Mouse (Mus musculus): ENCODE measurements around the gene Arih2. TPM values are rescaled to one million over a fixed set of nuclear protein-coding genes. Genes with fewer than 3 reads are reported as not detected.
"Not testable (repeated sequence)": the region's sequence is repeated elsewhere in the genome, so short reads cannot be mapped to it uniquely, and the experiment has no call there.

Gene Arih2
- polyA plus RNA-seq, 1 experiment from 2014 or later, result 57.2 TPM

DNA sequence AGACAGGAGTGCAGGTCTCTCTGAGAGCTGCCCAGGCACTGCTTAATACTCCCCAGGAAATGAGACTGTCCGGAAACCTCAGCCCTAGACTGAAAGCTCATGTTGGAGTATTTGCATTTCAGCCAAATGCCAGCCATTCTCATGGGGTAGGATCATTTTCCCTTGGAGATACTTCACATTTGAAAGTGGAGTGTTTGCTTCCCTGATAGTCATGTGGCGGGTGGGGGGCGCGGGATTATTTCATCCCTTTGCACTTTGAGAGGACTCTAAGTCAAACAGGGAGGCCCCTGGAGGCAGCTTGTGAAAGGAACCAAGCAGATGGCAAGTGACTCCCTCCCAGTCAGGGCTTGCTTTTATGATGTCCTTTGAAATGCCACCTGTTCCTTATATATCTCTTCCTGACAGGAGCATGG, 37.3 kb upstream of the Arih2 start:
- peaks cover 25% of the 10 kb centered on the region for H3K4me1 ChIP-seq
- no peaks in the 10 kb centered on the region for H3K27me3 ChIP-seq (replicated peaks)
- H3K4me3 ChIP-seq, result no peak overlapping the region
- no peaks in the 10 kb centered on the region for H3K9me3 ChIP-seq
- no peak overlapping the region for H3K4me2 ChIP-seq (replicated peaks)
- peaks cover 15% of the 10 kb centered on the region for H3K36me3 ChIP-seq
- no peak overlapping the region for H3K27ac ChIP-seq
- 0 out of 2 replicates have a peak overlapping the region, but pooled peaks have one; percentile 2 for H3K9ac ChIP-seq
- 2% methylated on average over 4 of the region's 4 CpGs for WGBS
- peak; percentile 51; the same call in 1 of the 2 replicates for ATAC-seq (ENCODE audit: low FRiP score, low read depth)

DNA sequence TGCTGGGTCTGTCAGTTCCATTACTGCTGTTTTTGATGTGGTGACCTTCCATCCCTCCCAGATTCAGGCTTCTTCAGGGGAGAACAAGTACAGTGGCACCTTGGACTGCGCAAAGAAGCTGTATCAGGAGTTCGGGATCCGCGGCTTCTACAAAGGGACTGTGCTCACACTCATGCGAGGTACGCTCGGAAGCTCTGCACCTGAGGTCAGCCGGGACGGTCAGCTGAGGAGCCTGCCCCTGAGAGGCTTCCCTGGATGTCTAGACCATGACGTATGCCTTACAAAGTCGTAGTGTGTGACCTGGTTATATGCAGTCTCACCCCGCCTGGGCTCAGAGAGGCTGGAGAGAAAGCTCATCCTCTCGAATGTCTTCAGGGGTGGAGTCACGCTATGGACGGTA, 30.8 kb upstream of the Arih2 start:
- WGBS, result 93% methylated on average over 15 of the region's 15 CpGs
- peaks cover 49% of the 10 kb centered on the region for H3K36me3 ChIP-seq

DNA sequence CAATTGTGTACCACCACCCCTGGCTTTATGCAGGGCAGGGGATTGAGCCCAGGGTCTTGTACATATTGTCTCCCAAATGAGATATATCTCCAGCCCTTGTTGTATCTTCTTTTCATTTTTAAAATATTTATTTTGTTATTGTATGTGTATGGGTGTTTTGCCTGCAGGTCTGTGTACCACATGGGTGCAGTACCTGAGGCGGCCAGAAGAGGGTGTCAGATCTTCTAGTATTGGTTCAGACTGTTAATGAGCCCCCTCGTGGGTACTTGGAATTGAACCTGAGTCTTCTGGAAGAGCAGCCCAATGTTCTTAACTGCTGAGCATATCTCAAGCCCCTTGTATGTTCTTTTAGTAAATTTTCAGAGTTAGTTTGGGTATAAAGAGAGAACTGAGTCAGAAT, 24.0 kb upstream of the Arih2 start:
- no peak overlapping the region for H3K27ac ChIP-seq
- peaks cover 39% of the 10 kb centered on the region for H3K36me3 ChIP-seq
- H3K9ac ChIP-seq, result no peak overlapping the region
- H3K27me3 ChIP-seq (replicated peaks), result no peaks in the 10 kb centered on the region
- no peak overlapping the region for H3K4me2 ChIP-seq (replicated peaks)
- no peak overlapping the region for H3K4me3 ChIP-seq
- 40% methylated on average over 2 of the region's 2 CpGs for WGBS
- no peak for ATAC-seq (ENCODE audit: low FRiP score, low read depth)
- H3K9me3 ChIP-seq, result no peaks in the 10 kb centered on the region
- no peaks in the 10 kb centered on the region for H3K4me1 ChIP-seq

More for the DNA sequence above, 30.8 kb upstream of the Arih2 start:
- Histone ChIP-seq H3K27ac (no peak overlapping the region), H3K4me2 (replicated peaks) (no peak overlapping the region), H3K4me1 (no peaks in the 10 kb centered on the region), H3K4me3 (no peak overlapping the region), H3K27me3 (replicated peaks) (no peaks in the 10 kb centered on the region), H3K9ac (no peak overlapping the region), H3K9me3 (no peaks in the 10 kb centered on the region)
- no peak for ATAC-seq (ENCODE audit: low FRiP score, low read depth)

DNA sequence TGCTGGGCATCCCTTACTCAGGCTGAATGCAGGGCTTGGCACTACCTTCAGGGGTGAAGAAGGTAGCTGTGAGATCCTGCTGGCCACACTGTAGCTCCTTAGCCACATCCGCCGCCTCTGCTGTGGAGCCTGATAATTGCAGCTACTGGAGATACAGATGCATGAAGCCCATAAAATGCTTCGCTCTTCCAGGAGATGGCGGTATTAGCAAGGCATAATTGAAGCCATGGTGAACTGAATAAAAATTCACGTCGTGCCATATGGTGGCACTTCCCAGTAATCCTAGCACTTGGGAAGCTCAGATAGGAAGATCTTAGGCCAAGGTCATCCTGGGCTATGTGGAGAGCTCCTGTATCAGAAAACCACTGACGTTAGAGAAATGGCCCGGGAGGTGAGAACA, 20.7 kb upstream of the Arih2 start:
- Histone ChIP-seq H3K4me3 (no peak overlapping the region), H3K9me3 (no peaks in the 10 kb centered on the region), H3K36me3 (peaks cover 33% of the 10 kb centered on the region), H3K4me2 (replicated peaks) (no peak overlapping the region), H3K27me3 (replicated peaks) (no peaks in the 10 kb centered on the region), H3K4me1 (no peaks in the 10 kb centered on the region), H3K27ac (no peak overlapping the region), H3K9ac (no peak overlapping the region)
- no peak for ATAC-seq (ENCODE audit: low FRiP score, low read depth)
- 61% methylated on average over 8 of the region's 8 CpGs for WGBS

DNA sequence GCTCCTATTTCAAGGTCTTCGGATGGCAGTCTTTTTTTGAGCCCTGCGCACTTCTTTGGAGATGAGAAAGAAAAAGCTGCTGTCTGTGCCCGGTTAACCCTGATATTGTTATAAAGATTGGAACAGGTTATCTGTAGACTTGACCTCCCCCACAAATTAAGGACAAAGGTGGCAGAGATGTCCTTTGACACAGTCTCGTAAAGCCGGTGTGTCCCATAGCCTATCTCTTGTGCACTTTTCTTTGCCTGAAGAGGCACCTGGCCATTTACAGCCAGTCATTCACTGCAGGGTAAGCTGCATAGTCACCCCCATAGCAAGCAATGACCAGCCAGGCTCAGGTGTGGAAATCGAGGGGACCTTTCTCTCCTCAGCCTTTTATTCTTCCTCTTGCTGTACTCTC, 13.5 kb upstream of the Arih2 start:
- Histone ChIP-seq H3K4me1 (peaks cover 10% of the 10 kb centered on the region), H3K9me3 (no peaks in the 10 kb centered on the region), H3K27ac (no peak overlapping the region), H3K4me3 (peak overlapping the region; percentile 71), H3K9ac (no peak overlapping the region), H3K27me3 (replicated peaks) (no peaks in the 10 kb centered on the region), H3K4me2 (replicated peaks) (peak overlapping the region; percentile 79), H3K36me3 (peaks cover 3% of the 10 kb centered on the region; the same call in 1 of the 2 replicates)
- no peak for ATAC-seq (ENCODE audit: low FRiP score, low read depth)
- WGBS, result 55% methylated on average over 6 of the region's 6 CpGs

DNA sequence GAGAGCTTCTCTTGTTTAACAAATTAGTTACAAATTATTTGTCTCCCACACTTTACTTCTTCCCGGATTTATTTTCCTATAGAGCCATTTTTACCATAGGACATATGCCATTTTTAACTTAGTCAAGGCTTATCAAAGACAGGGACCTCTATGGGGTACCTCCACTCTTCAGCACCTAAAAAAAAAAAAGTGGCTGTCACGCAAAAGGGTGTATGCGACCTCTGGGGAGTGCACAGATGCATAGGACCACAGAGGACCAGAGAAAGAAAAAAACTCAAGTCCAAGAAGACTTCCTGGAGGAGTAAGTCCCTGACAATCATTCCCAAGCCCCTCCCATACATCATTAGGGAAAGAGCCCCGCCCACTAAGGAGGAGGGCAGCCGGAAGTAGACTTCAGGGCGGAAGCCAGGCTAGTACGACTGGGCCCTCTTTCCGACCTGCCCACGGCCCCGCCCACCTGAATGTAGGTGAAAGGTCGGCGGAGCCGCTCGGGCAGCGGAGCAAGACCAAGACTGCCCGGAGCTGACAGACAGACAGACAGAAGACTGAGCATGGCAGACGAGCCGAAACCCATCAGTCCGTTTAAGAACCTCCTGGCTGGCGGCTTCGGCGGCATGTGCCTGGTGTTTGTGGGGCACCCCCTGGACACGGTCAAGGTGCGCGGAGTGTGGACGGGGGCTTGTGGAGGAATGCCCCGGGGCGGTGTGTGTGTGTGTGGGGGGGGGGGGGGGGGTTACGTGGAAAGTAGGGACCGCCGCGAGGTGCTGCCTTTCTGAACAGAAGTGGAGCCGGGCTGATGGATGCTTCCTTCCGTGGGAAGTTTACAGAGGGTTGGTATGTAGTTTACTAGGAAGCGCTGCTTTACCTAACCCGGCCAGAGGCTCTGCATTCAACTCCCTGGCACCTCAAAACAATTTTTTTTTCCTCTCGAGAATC, 12.8 kb upstream of the Arih2 start, which contains the start of gene Slc25a20:
Gene Slc25a20 (plus strand): TSS at position 412 of the 936 bp plus-strand sequence.
- 3% methylated on average over 37 of the region's 37 CpGs for WGBS

DNA sequence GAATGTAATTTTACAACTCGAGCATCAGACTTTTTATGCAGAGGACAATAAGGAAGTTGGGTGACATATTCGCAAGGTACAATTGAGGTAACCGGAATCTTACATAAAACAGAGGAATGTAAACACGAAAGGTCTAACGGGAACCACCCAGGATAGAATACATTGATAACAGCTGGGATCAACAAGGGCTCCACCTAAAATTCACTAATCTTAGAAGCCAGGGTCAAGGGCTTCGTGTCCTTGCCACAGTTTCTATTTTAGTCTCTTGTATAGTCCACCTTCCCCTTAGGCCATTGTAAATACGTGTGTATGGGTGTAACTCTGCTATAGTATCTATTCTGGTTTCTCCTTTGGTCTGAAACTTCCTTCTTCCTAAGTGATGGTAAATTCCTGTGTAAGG, 6.7 kb upstream of the Arih2 start:
- not testable (repeated sequence) for H3K4me2 ChIP-seq (replicated peaks); ATAC-seq (ENCODE audit: low FRiP score, low read depth); H3K9me3 ChIP-seq; H3K4me1 ChIP-seq; H3K4me3 ChIP-seq; H3K9ac ChIP-seq; H3K27me3 ChIP-seq (replicated peaks); H3K27ac ChIP-seq; H3K36me3 ChIP-seq
- WGBS, result 90% methylated on average over 7 of the region's 7 CpGs

More for the DNA sequence above, 12.8 kb upstream of the Arih2 start, which contains the start of gene Slc25a20:
- H3K36me3 ChIP-seq, result no peaks in the 10 kb centered on the region
- no peaks in the 10 kb centered on the region for H3K9me3 ChIP-seq
- H3K27ac ChIP-seq, result no peak within 1 kb of the TSS
- peak within 1 kb of the TSS; percentile 71 for H3K4me3 ChIP-seq
- peak within 1 kb of the TSS; percentile 79 for H3K4me2 ChIP-seq (replicated peaks)
- peaks cover 10% of the 10 kb centered on the region for H3K4me1 ChIP-seq
- no peaks in the 10 kb centered on the region for H3K27me3 ChIP-seq (replicated peaks)
- H3K9ac ChIP-seq, result peak within 1 kb of the TSS; percentile 67
- ATAC-seq (ENCODE audit: low FRiP score, low read depth), result peak; percentile 82

DNA sequence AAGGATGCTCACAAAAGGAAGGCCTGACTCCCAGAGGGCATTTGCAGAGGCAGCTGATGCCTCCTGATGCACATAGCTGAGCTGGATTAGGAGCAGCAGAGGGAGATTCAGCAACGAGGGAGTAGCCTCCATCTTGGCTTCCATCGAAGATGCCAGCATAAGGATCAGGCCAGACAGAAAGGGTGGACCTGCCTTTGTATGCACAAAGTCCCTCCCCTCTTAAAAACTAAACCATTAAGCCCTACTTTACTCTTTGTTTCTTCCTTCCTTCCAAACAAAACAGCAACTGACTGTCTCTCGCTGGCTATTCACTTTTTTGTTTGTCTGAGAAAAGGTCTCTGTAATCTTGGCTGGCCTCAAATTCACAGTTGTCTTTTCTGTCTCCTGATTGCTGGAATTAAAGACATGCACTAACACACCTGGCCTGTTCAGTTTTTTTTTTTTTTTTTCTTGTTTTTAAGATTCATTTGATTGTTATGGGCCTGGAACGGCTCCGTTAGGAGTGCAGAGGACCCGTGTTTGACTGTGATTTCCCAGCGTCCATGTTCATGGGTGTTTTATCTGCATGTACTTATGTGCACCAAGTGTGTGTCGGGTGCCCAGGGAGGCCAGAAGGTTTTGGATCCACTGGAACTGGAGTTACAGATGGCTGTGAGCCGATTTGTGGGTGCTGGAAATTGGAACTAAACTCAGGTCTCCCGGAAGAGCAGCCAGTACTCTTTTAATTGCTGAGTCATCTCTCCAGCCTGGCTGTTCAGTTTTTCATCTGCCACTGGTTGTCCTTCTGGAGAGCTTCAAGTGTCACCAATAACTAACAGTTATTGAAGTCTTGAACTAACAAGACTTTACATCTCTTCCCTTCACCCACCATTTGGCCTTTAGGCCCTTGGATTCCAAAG, 5.6 kb upstream of the Arih2 start:
- no peak overlapping the region for H3K27ac ChIP-seq
- no peak for ATAC-seq (ENCODE audit: low FRiP score, low read depth)
- H3K27me3 ChIP-seq (replicated peaks), result no peaks in the 10 kb centered on the region
- no peaks in the 10 kb centered on the region for H3K36me3 ChIP-seq
- H3K4me2 ChIP-seq (replicated peaks), result no peak overlapping the region
- H3K4me1 ChIP-seq, result peaks cover 4% of the 10 kb centered on the region
- H3K9me3 ChIP-seq, result no peaks in the 10 kb centered on the region
- H3K4me3 ChIP-seq, result no peak overlapping the region
- H3K9ac ChIP-seq, result no peak overlapping the region
- WGBS, result 82% methylated on average over 10 of the region's 10 CpGs

DNA sequence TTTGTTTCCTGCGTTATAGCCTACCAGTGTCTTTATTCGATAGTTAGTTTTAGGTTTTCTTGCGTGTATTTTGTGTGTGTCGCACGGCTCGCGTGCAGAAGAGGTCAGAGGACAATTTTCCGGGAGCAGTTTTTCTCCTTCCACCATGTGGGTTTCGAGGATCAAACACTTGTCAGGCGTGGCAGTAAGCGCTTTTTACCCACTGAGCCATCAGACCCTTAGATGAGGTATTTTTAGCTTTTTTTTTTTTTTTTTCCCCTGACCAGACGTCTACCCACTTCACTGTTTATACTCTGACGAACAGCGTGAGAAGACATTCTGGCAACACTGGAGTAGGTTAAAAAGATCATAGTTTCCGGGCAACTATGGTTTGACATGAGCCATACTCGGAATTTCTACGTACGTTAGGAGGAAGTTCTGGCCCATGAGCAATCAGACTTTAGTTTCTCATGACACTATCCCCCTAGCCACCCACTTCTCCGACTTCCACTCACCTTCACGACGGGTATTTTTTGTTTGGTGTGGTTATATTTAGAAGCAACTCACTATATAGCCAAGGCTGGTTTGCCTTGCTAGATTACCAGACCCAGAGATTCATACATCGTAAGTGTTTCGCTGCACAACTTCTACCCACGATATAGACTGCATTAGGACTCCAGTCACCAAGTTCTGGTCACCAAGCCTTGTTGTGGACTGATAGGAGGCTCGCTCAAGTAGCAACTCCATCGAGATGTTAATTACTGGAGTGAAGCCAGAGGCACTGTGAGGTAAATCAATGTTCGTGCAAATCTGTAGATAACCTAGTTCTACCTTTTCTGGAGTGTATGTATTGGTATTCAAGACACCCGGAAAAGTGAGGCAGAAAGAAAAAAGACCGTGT, 615 bp upstream of the Arih2 start:
- Histone ChIP-seq H3K4me1 (peaks cover 19% of the 10 kb centered on the region), H3K27me3 (replicated peaks) (no peaks in the 10 kb centered on the region), H3K4me2 (replicated peaks) (peak overlapping the region; percentile 76), H3K9ac (peak overlapping the region; percentile 92), H3K4me3 (peak overlapping the region; percentile 99), H3K9me3 (no peaks in the 10 kb centered on the region), H3K27ac (no peak overlapping the region), H3K36me3 (no peaks in the 10 kb centered on the region)
- WGBS, result 34% methylated on average over 29 of the region's 29 CpGs
- ATAC-seq (ENCODE audit: low FRiP score, low read depth), result no peak

DNA sequence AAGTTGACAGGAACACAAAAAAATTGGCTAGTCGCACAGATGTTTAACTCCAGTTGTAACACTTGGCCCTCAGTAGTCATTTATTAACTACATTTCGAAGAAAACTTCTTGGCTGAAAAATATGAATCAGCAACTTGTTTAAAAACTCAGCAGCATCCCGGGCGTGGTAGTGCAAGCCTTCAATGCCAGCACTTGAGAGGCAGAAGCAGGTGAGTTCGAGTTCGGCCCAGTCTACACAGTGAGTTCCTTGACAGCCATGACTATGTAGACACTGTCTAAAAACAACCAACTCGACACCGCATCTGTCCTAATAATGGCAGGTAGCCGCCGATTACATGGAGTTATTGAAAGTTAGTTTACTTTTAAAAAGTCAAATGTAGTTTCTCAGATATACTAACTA, 1.0 kb downstream of the Arih2 start:
- 42% methylated on average over 10 of the region's 10 CpGs for WGBS
- H3K9ac ChIP-seq, result peak overlapping the region; percentile 92
- no peak overlapping the region for H3K27ac ChIP-seq
- ATAC-seq (ENCODE audit: low FRiP score, low read depth), result no peak
- peak overlapping the region; percentile 76 for H3K4me2 ChIP-seq (replicated peaks)
- H3K9me3 ChIP-seq, result no peaks in the 10 kb centered on the region
- H3K27me3 ChIP-seq (replicated peaks), result no peaks in the 10 kb centered on the region
- peaks cover 19% of the 10 kb centered on the region for H3K4me1 ChIP-seq
- H3K4me3 ChIP-seq, result peak overlapping the region; percentile 99
- H3K36me3 ChIP-seq, result peaks cover 3% of the 10 kb centered on the region; the same call in 1 of the 2 replicates

DNA sequence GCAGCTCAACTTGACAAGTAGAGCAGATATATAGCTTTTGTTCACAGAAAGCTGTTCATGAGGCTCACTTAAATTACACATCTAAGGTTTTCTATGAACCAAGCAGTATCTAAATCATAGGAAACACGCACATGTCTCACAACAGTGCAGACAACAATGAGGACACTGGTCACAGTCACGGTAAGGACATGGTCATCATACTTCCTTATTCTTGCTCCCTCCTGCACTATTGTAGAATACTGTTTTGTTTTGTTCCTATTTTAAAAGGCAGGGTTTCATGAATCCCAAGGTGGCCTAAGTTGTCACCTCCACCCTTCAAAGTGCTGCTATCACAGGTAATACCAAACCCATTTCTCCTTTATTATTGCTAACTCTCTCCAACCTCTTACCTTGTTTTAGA, 9.4 kb downstream of the Arih2 start:
- ATAC-seq (ENCODE audit: low FRiP score, low read depth), result no peak
- no peaks in the 10 kb centered on the region for H3K4me1 ChIP-seq
- H3K4me2 ChIP-seq (replicated peaks), result no peak overlapping the region
- 81% methylated on average over 2 of the region's 2 CpGs for WGBS
- no peaks in the 10 kb centered on the region for H3K27me3 ChIP-seq (replicated peaks)
- H3K4me3 ChIP-seq, result no peak overlapping the region
- no peak overlapping the region for H3K9ac ChIP-seq
- peaks cover 30% of the 10 kb centered on the region; the same call in 1 of the 2 replicates for H3K36me3 ChIP-seq
- no peak overlapping the region for H3K27ac ChIP-seq
- H3K9me3 ChIP-seq, result no peaks in the 10 kb centered on the region
